Mouse (Mus musculus) left cerebral cortex, adult 8-10 months (tissue): ENCODE measurements around the gene Alox12b. TPM values are rescaled to one million over a fixed set of nuclear protein-coding genes. Genes with fewer than 3 reads are reported as not detected.

Source experiments
- DNase-seq, 2 experiments: peaks; one replicate each; pipeline ENCODE4 v3.0.0; 2022; ENCODE audit warnings: low spot score in 2 of 2
- total RNA-seq, 4 experiments: library from RNA; stranded (reverse); gene quantifications; 2 replicates each; pipeline ENCODE4 v1.2.4; 2022

The Alox12b gene
- total RNA-seq, 4 experiments from 2014 or later = 5.7 to 8.9 (median 7.7) TPM

GRCm38 (mm10) chr11:69171626-69172025, 14.8 kb downstream of the Alox12b start:
- no peak for DNase-seq

GRCm38 (mm10) chr11:69172606-69173005, 15.8 kb downstream of the Alox12b start:
- no peak for DNase-seq

GRCm38 (mm10) chr11:69174722-69175121, 17.9 kb downstream of the Alox12b start:
- DNase-seq = no peak

GRCm38 (mm10) chr11:69178525-69178924, 21.7 kb downstream of the Alox12b start:
- DNase-seq = no peak

- no peak for DNase-seq
Measured at GRCm38 (mm10) chr11:69179512-69179911, 22.7 kb downstream of the Alox12b start.

GRCm38 (mm10) chr11:69180120-69180519, 23.3 kb downstream of the Alox12b start:
- DNase-seq = no peak

- no peak for DNase-seq
Measured at GRCm38 (mm10) chr11:69185031-69185430, 28.2 kb downstream of the Alox12b start.

GRCm38 (mm10) chr11:69185936-69186335, 29.1 kb downstream of the Alox12b start:
- DNase-seq = no peak

- DNase-seq = no peak
Measured at GRCm38 (mm10) chr11:69192840-69193239, 36.1 kb downstream of the Alox12b start.

- DNase-seq = no peak
Measured at GRCm38 (mm10) chr11:69196766-69197165, 40.0 kb downstream of the Alox12b start.

GRCm38 (mm10) chr11:69197194-69197593, 40.4 kb downstream of the Alox12b start:
- no peak for DNase-seq

- no peak for DNase-seq
Measured at GRCm38 (mm10) chr11:69197743-69198142, 41.0 kb downstream of the Alox12b start, which contains the start of gene Alox8. Alox8 (minus strand) TSS chr11:69197843.

- no peak for DNase-seq
Measured at GRCm38 (mm10) chr11:69199251-69199650, 42.5 kb downstream of the Alox12b start.

- DNase-seq = no peak
Measured at GRCm38 (mm10) chr11:69200231-69200630, 43.4 kb downstream of the Alox12b start.

GRCm38 (mm10) chr11:69202469-69203230, 45.9 kb downstream of the Alox12b start:
- DNase-seq = no peak

GRCm38 (mm10) chr11:69211431-69211830, 54.6 kb downstream of the Alox12b start:
- DNase-seq = peak; percentile 14 to 39

- no peak for DNase-seq
Measured at GRCm38 (mm10) chr11:69217411-69217810, 60.6 kb downstream of the Alox12b start.

GRCm38 (mm10) chr11:69218661-69219060, 61.9 kb downstream of the Alox12b start:
- no peak for DNase-seq

Other genes starting within 250 kb of the Alox12b start
- gene Odf4, start 229.9 kb upstream of the Alox12b start, total RNA-seq = 1 to 10 TPM; 1.1 to 2.2 (median 1.7) TPM
- gene Arhgef15, start 199.5 kb upstream of the Alox12b start, total RNA-seq = 10 to 100 TPM; 35.5 to 40.0 (median 38.3) TPM
- gene Slc25a35, start 188.9 kb upstream of the Alox12b start, total RNA-seq = 1 to 10 TPM; 4.0 to 8.6 (median 7.1) TPM
- gene Rangrf, start 181.8 kb upstream of the Alox12b start, total RNA-seq = 10 to 100 TPM; 15.9 to 23.4 (median 19.8) TPM
- gene Pfas, start 148.5 kb upstream of the Alox12b start, total RNA-seq = 10 to 100 TPM; 20.3 to 22.2 (median 20.9) TPM
- 10 to 100 TPM; 37.1 to 42.9 (median 39.7) TPM for gene Ctc1, start 141.1 kb upstream of the Alox12b start, total RNA-seq
- gene Aurkb, start 111.3 kb upstream of the Alox12b start, total RNA-seq = under 1 TPM; 0.53 to 0.80 (median 0.62) TPM
- gene Borcs6, start 97.3 kb upstream of the Alox12b start, total RNA-seq = 10 to 100 TPM; 32.3 to 37.9 (median 33.5) TPM
- gene Tmem107, start 86.2 kb upstream of the Alox12b start, total RNA-seq = 10 to 100 TPM; 15.2 to 19.4 (median 17.1) TPM
- gene Vamp2, start 68.5 kb upstream of the Alox12b start, total RNA-seq = 1,000 to 10,000 TPM; 1,002 to 1,054 (median 1,038) TPM
- 100 to 1,000 TPM; 105 to 140 (median 114) TPM for gene Per1, start 61.8 kb upstream of the Alox12b start, total RNA-seq
- 1 to 10 TPM in 1 of 4 experiments, under 1 TPM in 3; 0.20 to 1.3 (median 0.74) TPM for gene Hes7, start 36.6 kb upstream of the Alox12b start, total RNA-seq
- 1 to 10 TPM; 1.1 to 1.4 (median 1.3) TPM for gene 9130213A22Rik, start 34.4 kb upstream of the Alox12b start, total RNA-seq
- 10 to 100 TPM in 1 of 4 experiments, 1 to 10 TPM in 3; 5.9 to 11.4 (median 8.9) TPM for gene Aloxe3, start 31.1 kb upstream of the Alox12b start, total RNA-seq
- gene Alox8, start 40.9 kb downstream of the Alox12b start, total RNA-seq = 10 to 100 TPM in 2 of 4 experiments, 1 to 10 TPM in 2; 9.2 to 11.4 (median 10.2) TPM
- 1 to 10 TPM; 1.3 to 1.8 (median 1.5) TPM for gene Gucy2e, start 80.0 kb downstream of the Alox12b start, total RNA-seq
- gene Cntrob, start 166.8 kb downstream of the Alox12b start, total RNA-seq = 10 to 100 TPM; 14.9 to 19.9 (median 17.4) TPM
- 10 to 100 TPM; 47.7 to 54.7 (median 51.5) TPM for gene Trappc1, start 167.0 kb downstream of the Alox12b start, total RNA-seq
- gene Kcnab3, start 169.3 kb downstream of the Alox12b start, total RNA-seq = 10 to 100 TPM; 72.7 to 84.4 (median 78.8) TPM
- 100 to 1,000 TPM; 160 to 180 (median 169) TPM for gene Rnf227, start 183.5 kb downstream of the Alox12b start, total RNA-seq
- gene Chd3, start 212.4 kb downstream of the Alox12b start, total RNA-seq = 100 to 1,000 TPM; 370 to 420 (median 387) TPM
- 100 to 1,000 TPM in 3 of 4 experiments, 10 to 100 TPM in 1; 99.9 to 140 (median 114) TPM for gene Naa38, start 238.5 kb downstream of the Alox12b start, total RNA-seq
- 10 to 100 TPM; 38.0 to 43.7 (median 42.5) TPM for gene Cyb5d1, start 238.6 kb downstream of the Alox12b start, total RNA-seq
- 1 to 10 TPM; 3.3 to 4.8 (median 3.5) TPM for gene Tmem88, start 241.2 kb downstream of the Alox12b start, total RNA-seq